Mouse (Mus musculus) myocyte (in vitro differentiated cells): ENCODE data around the gene Arid1a.

ENCODE experiments used
- CEBPB ChIP-seq: IDR thresholded peaks from 2 replicates; pipeline ENCODE4 v1.6.1; 2011; ENCODE audit warnings: mild to moderate bottlenecking, moderate library complexity; ENCODE audit not compliant: poor library complexity, insufficient read depth, severe bottlenecking
- E2F4 ChIP-seq: IDR thresholded peaks from one replicate; pipeline ENCODE4 v1.6.1; 2011; ENCODE audit warnings: mild to moderate bottlenecking, control low read depth, moderate library complexity; ENCODE audit not compliant: insufficient read depth
- MAX ChIP-seq: IDR thresholded peaks from one replicate; pipeline ENCODE4 v1.6.1; 2011; ENCODE audit warnings: low read depth, mild to moderate bottlenecking, control low read depth
- MYOD1 ChIP-seq, 3 experiments: IDR thresholded peaks; one replicate each; pipeline ENCODE4 v1.6.1; 2011; ENCODE audit warnings: control low read depth in 2 of 3, low read depth in 2 of 3, mild to moderate bottlenecking in 2 of 3, moderate library complexity in 1 of 3; ENCODE audit not compliant: insufficient read length in 2 of 3, control insufficient read depth in 1 of 3
- POLR2A ChIP-seq: IDR thresholded peaks from one replicate; pipeline ENCODE4 v1.6.1; 2011; ENCODE audit warnings: low read depth, mild to moderate bottlenecking, control low read depth, moderate library complexity; ENCODE audit not compliant: insufficient read length
- SRF ChIP-seq: IDR thresholded peaks from one replicate; pipeline ENCODE4 v1.6.1; 2011; ENCODE audit warnings: low read depth; ENCODE audit not compliant: control insufficient read depth, insufficient read length
- TCF12 ChIP-seq: IDR thresholded peaks from one replicate; pipeline ENCODE4 v1.6.1; 2011; ENCODE audit warnings: mild to moderate bottlenecking, control low read depth; ENCODE audit not compliant: poor library complexity, insufficient read depth, severe bottlenecking
- USF1 ChIP-seq: IDR thresholded peaks from one replicate; pipeline ENCODE4 v1.6.1; 2011; ENCODE audit warnings: low read depth, mild to moderate bottlenecking, control low read depth, moderate library complexity

DNA sequence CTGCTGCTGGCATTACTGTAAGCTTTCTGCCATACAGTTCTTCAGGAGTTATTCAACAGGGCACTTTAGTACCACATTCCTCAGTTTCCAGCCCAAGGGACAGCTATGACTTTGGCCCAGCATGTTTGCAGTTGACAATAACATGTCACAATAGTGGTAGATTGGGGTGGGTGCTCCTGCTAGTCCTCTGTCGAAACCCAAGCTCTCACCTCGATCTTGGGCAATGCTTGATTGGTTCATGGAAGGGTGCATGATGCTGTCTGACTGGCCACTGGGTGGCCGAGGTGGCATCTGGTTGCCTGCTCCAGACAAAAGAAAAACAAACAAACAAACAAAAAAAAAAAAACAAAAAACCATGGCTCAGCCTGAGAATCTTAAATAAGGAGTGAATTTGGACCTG, 61.2 kb downstream of the Arid1a start:
- TF ChIP-seq MYOD1 (IDR thresholded peaks at IDR 0.05; ENCODE audit: control insufficient read depth in 1 of 3, insufficient read length in 2 of 3, low read depth in 2 of 3): no peak
- no peak for TF ChIP-seq SRF
- no peak for TF ChIP-seq CEBPB
- no peak for TF ChIP-seq POLR2A
- no peak for TF ChIP-seq E2F4
- no peak for TF ChIP-seq USF1
- no peak for TF ChIP-seq MAX
- TF ChIP-seq TCF12: no peak
